Mouse (Mus musculus): ENCODE results near the gene Foxn1.

Gene Foxn1

DNA sequence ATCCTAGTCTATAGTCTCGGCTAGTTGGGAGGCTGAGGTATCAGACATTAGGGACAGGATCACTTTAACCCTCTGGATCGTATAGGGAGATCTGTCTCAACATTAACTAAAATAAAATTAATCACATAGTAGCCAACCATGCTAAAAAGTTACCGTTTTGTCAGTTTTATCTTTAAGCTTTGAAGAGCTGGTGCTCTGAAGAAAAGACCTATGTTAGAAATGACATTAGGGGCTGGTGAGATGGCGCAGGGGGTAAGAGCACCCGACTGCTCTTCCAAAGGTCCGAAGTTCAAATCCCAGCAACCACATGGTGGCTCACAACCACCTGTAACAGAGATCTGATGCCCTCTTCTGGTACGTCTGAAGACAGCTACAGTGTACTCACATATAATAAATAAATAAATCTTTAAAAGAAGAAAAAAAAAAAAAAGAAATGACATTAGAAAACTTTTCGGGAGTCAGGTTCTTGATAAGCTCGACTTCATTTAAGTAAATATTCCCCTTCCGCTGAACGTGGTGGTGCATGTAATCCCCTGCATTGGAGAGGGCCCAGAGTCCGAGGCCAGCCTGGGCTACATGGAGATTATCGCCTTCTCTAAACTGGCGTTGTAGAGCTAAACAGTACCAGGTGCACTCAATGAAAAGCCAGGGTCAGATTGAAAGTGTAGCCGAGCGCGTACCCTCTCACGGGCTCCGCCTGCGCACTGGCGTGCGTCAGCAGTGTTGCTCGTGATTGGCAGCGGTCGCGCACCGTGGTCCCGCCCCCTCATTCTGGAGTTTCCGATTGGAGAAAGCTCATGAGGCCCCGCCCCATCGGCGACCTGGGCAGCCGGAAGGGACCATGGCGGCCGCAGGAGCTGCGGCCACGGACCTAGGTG, 58.5 kb downstream of the Foxn1 start, which contains the start of gene Pigs:
Gene Pigs (plus strand): TSS at position 782 of the 878 bp plus-strand sequence.
- DNase-seq (ENCODE audit: low read depth, low spot score): peak; percentile 96

DNA sequence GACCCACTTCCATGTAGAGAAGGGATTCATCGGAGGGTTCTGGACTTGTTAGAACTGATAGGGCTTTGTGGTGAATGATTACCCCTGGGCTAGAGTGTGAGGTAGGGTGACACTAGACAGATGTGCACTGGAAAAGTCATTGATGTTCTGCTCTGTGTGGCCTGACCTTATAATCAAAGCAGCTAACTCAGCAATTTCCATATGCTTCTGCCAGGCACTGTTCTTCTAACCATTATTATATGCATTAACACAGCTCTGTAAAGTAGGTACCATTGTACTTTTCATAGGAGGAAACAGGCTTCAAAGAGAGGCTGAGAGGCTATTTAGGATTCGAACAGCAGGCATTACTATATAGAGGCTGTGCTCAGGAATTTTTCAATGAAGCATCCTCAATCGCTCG, 59.1 kb downstream of the Foxn1 start:
- DNase-seq (ENCODE audit: low read depth, low spot score): no peak

DNA sequence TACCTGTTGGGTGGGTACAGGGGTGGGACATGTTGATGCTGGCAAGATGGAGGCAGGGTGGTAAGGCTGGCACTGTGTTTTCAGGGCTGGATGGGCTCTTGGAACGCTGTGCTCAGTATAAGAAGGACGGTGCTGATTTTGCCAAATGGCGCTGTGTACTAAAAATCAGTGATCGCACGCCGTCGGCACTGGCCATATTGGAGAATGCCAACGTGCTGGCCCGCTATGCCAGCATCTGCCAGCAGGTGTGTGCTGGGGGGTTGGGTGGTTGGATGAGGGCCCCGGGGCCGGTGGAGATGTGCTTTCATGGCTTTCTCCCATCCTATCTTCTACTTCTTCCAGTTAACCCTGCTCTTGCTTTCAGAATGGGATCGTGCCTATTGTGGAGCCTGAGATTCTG, 61.4 kb downstream of the Foxn1 start:
- DNase-seq (ENCODE audit: low read depth, low spot score): no peak

DNA sequence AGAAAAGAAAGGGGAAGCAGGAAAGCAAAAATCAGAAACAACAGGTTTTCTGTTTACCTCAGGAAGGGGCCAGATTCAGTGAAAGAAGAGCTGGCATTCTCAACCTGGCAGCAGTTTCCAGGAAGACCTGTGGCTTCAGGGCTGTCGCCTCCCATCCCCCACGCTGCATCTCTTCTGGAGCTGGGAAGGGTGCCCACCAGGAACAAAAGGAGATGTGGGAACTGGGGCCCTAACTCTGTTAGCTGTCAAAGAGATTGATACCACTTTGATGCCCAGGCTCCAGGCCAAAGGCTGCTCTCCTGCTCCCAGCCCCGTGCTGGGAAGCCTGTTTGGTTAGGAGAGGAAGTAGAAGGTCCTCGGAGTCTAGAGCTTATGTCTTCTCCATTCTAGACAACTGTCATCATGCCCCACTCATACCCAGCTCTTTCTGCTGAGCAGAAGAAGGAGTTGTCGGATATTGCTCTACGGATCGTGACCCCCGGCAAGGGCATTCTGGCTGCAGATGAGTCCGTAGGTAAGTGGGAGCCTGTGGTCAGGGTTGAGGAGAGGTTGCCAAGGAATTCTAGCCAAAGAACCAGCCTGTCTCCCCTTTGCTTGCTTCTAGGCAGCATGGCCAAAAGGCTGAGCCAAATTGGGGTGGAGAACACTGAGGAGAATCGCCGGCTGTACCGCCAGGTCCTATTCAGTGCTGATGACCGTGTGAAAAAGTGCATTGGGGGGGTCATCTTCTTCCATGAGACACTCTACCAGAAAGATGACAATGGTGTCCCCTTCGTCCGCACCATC, 62.2 kb downstream of the Foxn1 start:
- DNase-seq (ENCODE audit: low read depth, low spot score): no peak

DNA sequence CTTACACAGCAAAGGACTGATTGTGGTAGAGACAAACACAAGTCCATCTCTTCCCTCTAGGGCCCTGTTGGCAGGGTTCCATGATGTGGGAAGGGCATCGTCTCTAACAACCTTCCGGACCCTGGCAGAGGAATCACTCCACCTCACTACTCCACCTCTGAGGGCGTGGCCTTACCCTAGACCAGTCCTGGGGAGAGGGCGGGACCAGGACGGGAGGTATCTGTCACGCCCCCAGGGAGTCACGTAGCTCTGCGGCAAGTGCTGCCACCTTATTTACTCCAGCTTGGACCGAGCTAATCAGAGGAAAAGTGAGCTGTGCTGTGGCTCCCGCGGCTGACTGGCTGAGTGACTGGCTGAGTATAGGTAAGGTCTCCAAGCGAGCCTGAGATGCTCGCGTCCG, 63.5 kb downstream of the Foxn1 start, which contains the start of gene Aldoc:
Gene Aldoc (plus strand): TSS at position 109 of the 400 bp plus-strand sequence.
- no peak for DNase-seq (ENCODE audit: low read depth, low spot score)

DNA sequence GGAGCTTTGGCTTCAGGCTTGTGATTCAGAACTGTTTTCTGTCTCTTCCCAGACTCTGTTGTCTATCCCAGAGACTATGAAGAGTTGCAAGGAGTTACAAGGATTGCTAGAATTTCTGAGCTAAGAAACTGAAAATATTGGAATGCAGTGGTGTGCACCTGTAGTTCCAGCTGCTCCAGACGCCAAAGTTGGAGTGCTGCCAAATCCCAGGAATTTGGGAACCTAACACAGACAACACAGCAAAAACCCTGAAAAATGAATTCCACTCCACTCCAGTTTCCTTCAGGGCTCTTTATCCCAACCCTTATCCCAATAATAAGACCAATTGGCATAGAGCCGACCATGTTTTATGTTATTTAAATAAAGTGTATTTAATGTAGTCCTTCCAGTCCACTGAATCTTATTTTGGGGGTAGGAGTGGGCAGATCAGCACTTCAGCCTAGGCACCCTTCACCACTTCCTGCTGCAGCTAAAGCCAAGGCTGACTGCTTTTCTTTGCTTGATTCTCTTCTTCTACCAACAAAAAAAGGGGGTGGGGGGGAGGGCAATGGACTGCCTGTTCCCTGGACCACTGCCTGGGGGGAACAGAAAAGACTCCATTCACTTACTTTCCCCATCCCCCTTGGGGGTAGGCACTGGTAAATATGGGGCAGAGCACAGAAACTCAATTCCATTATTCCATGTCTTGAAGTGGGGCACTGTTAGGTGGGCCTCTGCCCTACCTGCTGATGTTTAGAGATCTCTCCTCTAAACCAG, 64.1 kb downstream of the Foxn1 start:
- DNase-seq (ENCODE audit: low read depth, low spot score): no peak

DNA sequence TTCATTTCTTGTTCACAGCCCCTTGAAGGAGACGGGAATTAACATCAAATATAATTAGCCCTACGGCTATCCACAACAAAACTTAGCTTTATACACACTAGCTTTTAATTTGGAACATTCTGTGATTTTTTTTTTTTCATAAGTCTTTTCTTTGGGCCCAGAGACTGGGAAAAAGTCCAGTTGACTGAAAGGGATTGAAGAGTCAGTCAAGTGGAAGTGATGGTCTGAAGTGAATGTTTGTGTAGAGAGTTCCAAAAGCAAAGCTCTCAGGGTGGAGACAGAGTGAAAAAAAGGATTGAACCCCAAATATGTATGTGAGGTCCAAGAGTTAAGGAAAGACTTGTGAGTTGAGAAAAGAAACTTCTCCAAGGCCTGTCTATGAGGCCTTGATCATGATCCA, 67.9 kb downstream of the Foxn1 start:
- no peak for DNase-seq (ENCODE audit: low read depth, low spot score)

DNA sequence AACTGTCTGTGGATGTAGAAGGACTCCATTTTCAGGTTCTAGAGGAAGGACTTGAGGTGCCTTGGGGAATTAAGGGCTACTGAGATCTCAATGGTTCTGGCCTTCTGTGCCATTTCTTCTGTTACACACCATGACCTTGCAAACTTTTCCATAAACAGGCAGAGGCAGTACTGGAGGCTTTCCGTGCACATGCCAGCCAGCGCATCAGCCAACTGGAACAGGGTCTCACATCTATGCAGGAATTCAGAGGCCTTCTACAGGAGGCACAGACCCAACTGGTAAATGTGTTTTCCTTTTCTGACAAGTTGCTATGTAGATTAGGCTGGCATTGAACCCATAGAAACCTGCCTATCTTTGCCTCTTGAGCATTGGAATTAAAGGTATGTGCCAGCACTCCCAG, 72.7 kb downstream of the Foxn1 start:
- no peak for DNase-seq (ENCODE audit: low read depth, low spot score)

DNA sequence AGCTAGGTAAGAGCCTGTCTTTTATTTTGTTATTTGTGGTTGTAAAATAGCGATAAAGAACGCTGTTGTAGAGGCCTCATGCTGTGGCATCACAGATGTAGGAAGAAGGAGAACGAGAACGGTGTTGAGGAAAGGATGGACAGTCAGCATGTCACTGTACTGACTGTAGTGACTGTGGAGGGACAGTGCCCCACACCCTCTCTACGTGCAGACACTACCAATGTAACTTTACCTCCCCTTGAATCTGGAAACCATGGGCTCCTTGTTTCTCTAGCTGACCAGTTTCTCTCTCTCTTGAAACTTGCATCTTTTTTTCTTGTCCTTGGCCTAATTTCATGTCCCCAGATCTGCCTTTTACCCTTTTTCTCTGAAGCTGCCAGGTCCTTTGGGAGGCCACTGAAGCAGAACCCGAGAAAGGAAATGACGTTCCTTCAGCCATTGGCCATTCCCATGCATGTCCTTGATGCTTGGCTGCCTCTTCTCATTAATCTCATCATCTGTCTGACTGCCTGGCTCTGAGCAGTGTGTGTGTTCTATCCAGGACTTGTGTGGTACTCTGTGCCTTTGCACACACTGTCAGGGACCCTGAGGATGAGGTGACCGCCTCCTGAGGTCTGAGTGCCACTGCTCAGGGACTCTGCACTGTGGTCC, 75.4 kb downstream of the Foxn1 start:
- DNase-seq (ENCODE audit: low read depth, low spot score): no peak
